Mouse (Mus musculus) urinary bladder, postnatal 25 days (tissue): ENCODE measurements at regions not wholly inside any gene's neighbourhood (a gene's known extent, or its start where the extent isn't known, plus 50 kb on each side); places are given as distances from the start of the nearest gene placed in this dataset.
A peak's percentile ranks its signal among the peaks of the same experiment; 100 is the strongest.
"Not testable (repeated sequence)": the region's sequence is repeated elsewhere in the genome, so short reads cannot be mapped to it uniquely, and the experiment has no call there.

Source experiments
- DNase-seq: peaks from one replicate; pipeline ENCODE4 v3.0.0; 2022; ENCODE audit warnings: low spot score

DNA sequence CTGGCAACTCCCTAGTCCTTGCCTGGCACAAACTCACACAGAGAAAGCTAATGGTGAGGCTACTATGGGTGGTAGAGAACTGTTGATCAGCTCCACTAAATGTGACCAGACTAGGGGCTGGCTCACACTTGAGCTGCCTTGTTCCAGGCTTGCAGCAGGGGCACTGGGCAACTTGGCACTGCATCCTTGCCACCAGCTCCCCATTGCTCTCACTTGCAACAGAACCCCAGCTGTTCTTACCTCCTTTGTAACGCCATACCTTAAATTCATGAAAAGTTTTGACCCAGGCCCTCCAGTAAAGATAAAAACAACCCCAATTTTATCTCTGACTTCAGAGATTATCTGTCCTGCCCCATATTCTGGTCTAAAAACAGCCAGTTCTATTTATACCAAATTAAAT lies 328.7 kb downstream of the Diras2 start:
- no peak for DNase-seq

GRCm38 (mm10) chr13:52205951-52206350 lies 325.1 kb downstream of the Diras2 start:
- no peak for DNase-seq

- no peak for DNase-seq
Observed at GRCm38 (mm10) chr13:52216343-52216742, 314.7 kb downstream of the Diras2 start.

GRCm38 (mm10) chr13:52217066-52217465 lies 314.0 kb downstream of the Diras2 start:
- no peak for DNase-seq

DNA sequence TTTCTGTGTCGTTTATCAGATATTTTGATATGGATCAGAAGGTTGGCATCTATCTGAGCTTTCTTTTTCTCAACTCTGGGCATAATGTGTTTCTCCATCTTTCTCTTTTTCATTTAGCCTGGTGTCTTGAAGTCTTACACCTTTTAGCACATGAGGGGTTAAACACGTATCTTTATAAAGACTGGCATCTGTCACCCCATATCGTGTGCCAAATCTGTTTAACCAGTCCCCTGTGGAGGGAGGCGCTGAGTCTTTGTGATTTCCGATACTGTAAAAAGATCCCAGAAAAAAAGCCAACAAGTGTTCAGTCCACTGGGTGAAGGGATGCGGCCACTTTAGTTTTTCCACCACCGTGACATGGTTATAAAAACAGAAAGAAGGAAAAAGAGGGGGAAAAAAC lies 313.3 kb downstream of the Diras2 start:
- DNase-seq = no peak

GRCm38 (mm10) chr13:52222315-52223097 lies 308.6 kb downstream of the Diras2 start:
- no peak for DNase-seq

DNA sequence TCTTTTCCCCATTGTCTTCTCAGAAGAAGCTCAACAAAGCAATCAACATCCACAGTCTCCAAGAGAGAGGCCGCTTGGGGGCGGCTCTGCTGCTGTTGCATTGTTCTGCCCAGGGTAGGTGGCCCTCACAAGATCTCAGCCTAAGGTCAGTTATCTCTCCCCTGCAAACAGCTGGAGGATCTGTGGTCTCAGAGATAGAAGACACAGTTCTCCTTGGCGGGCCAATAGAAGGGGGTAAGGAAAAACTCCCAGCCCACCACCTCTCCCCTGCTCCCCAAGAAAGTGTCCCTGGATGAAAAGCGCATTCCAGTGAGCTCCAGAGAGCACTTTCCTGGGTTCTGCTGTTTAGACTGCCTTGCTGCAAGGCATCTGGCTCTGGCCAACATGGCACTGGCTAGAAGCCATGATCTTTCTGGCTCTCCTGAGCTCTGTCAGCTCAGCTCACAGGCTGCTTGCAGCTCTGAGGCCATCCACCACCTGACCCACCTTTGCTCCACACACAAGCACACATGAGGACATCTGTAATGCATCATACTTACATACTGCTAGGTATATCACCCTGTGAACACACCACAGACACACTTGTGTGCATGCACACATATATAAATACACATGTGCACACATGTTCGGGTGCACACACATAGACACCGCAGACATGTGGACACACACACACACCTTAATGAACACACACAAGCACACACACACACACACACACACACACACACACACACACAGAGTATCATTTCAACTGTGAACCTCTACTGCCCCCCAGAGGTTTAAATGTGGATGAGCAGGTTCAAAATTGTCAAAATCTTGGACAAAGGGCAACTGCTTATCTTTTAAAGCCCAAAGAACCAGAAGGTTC lies 307.7 kb downstream of the Diras2 start:
- DNase-seq = no peak

DNA sequence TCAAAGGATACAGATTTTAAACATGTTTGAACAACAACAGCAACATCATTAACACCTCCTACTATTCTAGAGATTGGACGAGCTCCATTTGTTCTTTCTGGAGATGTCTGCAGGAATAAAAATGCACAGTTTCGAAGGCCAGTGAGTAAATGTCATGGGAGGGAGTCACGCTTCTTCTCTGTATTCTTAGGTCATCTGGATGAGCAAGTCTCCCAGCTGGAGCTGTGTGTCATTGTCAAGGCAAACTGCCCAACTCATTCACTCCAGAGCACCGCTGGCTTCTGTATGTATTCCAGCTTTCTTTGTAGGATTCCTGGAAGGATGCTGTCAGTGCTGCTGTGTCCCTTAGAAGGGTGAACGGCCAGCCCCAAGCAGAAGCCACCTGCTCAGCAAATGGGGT lies 297.1 kb downstream of the Diras2 start:
- DNase-seq = no peak

DNA sequence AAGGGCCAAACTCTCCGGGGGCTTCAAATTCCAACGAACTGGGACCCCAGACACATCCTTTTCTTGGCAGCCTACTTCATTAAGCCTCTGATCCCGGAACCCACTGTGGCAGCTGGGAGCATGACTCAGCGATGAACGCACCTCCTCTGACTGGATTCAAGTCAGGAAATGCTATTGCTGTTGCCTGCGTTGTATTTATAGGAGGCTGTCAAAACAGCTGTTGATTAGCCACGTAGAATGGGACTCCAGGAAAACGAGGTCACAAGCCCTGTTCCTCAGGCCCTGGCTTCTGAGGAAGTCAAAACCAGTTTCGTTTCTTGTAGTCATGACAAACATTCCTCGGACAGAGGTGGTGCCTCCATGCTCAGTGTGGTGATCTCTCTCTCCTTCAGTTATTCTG lies 295.0 kb downstream of the Diras2 start:
- no peak for DNase-seq

DNA sequence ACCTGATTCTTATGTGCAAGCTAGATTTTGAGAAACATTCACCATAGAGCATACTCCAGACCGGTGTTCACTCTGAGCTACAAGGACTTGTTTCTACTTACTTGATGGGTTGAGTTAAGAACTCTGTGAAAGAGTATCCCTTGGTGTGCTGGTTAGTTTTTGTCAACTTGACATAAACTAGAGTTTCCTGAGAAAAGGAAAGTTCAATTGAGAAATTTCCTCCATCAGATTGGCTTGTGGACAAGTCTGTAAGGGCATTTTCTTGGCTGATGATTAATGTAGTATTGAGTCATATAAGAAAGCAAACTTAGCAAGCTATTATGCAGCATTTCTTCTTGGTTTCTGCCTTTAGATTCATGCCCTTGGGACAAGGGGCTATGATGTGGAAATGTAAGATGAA lies 291.5 kb downstream of the Diras2 start:
- no peak for DNase-seq

GRCm38 (mm10) chr13:52241761-52242160 lies 289.3 kb downstream of the Diras2 start:
- DNase-seq = no peak

- no peak for DNase-seq
Observed at GRCm38 (mm10) chr13:52249492-52249891, 281.6 kb downstream of the Diras2 start.

- DNase-seq = no peak
Observed at GRCm38 (mm10) chr13:52250371-52250770, 280.7 kb downstream of the Diras2 start.

DNA sequence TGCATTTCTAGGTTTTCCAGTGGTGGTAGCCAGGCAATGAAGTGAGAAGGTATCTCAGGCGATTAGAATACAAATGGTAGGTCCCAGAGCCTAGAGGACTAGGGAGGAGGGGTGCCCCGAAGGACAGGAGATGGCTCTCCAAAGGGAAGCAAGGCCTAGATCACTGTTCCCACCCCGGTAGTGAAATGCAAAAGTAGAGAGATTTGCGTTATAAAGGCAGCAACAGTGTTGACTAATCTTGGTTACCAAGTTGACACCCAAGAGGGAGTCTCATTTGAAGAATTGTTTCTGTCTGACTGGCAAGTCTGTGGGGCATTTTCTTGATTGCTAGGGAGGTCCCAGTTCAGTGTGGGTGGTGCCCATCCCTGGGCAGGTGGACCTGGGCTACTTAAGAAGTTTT lies 278.8 kb downstream of the Diras2 start:
- no peak for DNase-seq

DNA sequence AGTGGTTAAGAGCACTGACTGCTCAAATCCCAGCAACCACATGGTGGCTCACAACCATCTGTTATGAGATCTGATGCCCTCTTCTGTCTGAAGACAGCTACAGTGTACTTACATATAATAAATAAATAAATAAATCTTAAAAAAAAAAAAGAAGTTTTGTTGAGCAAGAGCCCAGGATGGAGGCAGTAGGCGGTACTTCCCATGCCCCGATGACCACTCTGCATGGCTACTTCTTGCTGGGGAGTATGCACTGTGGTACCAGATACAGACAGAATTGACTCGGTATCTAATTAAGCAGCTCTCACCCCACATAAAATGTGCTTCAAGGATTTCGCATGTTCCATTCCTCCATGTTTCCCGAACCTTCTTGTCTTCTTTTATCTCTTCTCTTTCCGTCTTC lies 278.4 kb downstream of the Diras2 start:
- DNase-seq = not testable (repeated sequence)

DNA sequence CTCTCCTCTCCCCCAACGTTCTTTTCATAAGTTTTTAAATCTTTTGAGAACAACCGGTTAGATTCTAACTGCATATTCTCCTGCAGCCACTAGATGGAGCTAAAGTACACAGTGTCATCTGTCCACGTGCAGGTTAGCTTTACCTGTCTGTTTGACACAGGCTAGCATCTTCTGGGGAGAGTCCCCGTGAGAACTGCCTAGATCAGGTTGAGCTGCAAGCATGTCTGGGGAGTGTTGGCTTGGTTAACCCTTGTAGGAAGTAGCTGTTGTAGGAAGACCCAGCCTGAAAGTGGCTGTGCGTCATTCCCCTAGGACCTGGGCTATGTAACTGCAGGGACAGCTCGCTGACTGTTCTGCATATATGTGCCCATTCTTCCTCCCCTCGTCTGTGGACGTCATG lies 277.9 kb downstream of the Diras2 start:
- DNase-seq = no peak

- peak; percentile 20 for DNase-seq
Observed at GRCm38 (mm10) chr13:52254185-52254584, 276.9 kb downstream of the Diras2 start.

- no peak for DNase-seq
Observed at GRCm38 (mm10) chr13:52255697-52256096, 275.4 kb downstream of the Diras2 start.

DNA sequence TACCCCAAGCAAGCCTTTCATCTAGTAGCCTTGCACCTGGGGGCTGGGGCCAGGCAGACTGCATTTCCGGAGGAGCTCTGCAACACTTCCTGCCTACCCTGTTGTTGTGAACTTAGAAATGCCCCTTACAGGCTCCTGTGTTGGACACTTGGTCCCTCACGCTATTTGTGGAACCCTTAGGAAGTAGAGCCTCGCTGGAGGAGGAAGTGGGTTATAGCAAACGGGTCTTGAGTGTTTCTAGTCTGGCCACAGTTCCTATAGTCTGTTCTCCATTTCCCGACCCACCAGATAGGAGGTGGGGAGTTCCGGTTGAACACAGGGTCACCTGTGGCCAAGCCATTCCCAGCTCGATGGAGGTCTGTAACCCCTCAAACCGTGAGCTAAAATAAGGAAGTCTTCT lies 272.7 kb downstream of the Diras2 start:
- no peak for DNase-seq

DNA sequence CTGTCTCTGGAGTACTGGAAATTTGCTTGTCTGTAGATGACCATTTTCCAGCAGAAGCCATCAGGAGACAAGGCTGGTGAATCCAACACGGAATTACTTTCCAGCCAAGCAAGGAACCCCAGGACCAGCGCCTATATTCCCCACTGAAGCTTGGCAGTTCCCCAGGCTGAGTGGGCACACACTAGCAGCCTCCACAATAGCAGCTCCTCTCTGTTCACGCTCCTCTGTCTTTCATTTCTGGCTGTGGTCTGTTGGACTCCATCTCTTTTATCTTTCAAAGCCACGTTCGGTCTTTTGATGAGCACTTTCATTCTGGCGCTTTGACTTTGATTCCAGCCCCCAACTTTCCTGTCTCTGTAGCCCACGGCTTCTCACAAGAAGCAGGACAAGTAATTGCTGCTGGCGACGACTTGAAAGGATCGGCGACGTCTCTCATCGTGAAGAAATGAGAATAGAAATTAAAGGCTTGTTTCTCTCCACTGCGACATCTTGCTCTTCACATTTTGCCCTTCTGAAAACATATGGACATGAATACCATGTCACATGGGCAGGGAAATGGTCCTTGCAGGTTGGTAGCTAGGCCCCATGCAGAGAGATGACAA lies 268.0 kb downstream of the Diras2 start:
- no peak for DNase-seq

DNA sequence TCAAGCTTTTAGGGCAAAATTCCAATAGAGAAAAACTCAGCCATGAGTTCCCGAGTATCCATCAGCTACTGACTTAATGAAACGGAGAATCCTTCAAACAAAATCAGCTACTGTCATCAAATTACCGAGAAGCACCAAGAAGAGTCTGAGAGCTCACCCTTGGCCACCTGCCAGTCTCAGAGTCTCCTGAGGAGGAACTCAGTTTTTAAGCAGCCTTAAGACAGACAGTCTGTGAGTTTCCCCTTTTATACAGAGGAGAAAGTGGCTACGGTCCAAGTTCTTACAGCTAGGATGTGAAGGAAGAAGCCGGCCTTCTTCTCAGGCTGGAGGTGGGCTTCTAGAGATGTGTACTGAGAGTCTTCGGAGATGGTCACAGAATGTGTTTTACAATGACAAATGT lies 262.8 kb downstream of the Diras2 start:
- no peak for DNase-seq

- DNase-seq = no peak
Observed at GRCm38 (mm10) chr13:52273502-52274246, 257.4 kb downstream of the Diras2 start.
